Mouse (Mus musculus) myocyte (in vitro differentiated cells): Measurements from ENCODE around the gene Arnt2. TPM values are rescaled to one million over a fixed set of nuclear protein-coding genes. Genes with fewer than 3 reads are reported as not detected.
A peak's percentile ranks its signal among the peaks of the same experiment; 100 is the strongest.

Source experiments
- H3K27me3 ChIP-seq: one replicate; pipeline ENCODE4 v1.6.1; 2011; ENCODE audit not compliant: control insufficient read depth, insufficient read depth, insufficient read length
- H3K36me3 ChIP-seq: one replicate; pipeline ENCODE4 v1.6.1; 2011; ENCODE audit not compliant: control insufficient read depth, insufficient read depth
- H3K4me2 ChIP-seq: one replicate; pipeline ENCODE4 v1.6.1; 2011; ENCODE audit warnings: low read depth, control low read depth
- H3K4me3 ChIP-seq: one replicate; pipeline ENCODE4 v1.5.1; 2011; ENCODE audit warnings: mild to moderate bottlenecking, control low read depth, moderate library complexity
- H3K79me2 ChIP-seq: one replicate; pipeline ENCODE4 v1.6.1; 2011; ENCODE audit not compliant: control insufficient read depth, insufficient read depth
- H3ac ChIP-seq: one replicate; pipeline ENCODE4 v1.6.1; 2011; ENCODE audit not compliant: control insufficient read depth, insufficient read length
- CEBPB ChIP-seq: IDR thresholded peaks from 2 replicates; pipeline ENCODE4 v1.6.1; 2011; ENCODE audit warnings: mild to moderate bottlenecking, moderate library complexity; ENCODE audit not compliant: poor library complexity, insufficient read depth, severe bottlenecking
- E2F4 ChIP-seq: IDR thresholded peaks from one replicate; pipeline ENCODE4 v1.6.1; 2011; ENCODE audit warnings: mild to moderate bottlenecking, control low read depth, moderate library complexity; ENCODE audit not compliant: insufficient read depth
- MAX ChIP-seq: IDR thresholded peaks from one replicate; pipeline ENCODE4 v1.6.1; 2011; ENCODE audit warnings: low read depth, mild to moderate bottlenecking, control low read depth
- MYOD1 ChIP-seq, 3 experiments: IDR thresholded peaks; one replicate each; pipeline ENCODE4 v1.6.1; 2011; ENCODE audit warnings: control low read depth in 2 of 3, low read depth in 2 of 3, mild to moderate bottlenecking in 2 of 3, moderate library complexity in 1 of 3; ENCODE audit not compliant: insufficient read length in 2 of 3, control insufficient read depth in 1 of 3
- MYOG ChIP-seq, 3 experiments: IDR thresholded peaks; one replicate each; pipeline ENCODE4 v1.6.1; 2011; ENCODE audit warnings: control low read depth in 2 of 3, low read depth in 2 of 3, mild to moderate bottlenecking in 2 of 3; ENCODE audit not compliant: insufficient read length in 2 of 3, control insufficient read depth in 1 of 3, insufficient read depth in 1 of 3
- POLR2A ChIP-seq: IDR thresholded peaks from one replicate; pipeline ENCODE4 v1.6.1; 2011; ENCODE audit warnings: low read depth, mild to moderate bottlenecking, control low read depth, moderate library complexity; ENCODE audit not compliant: insufficient read length
- POLR2AphosphoS2 ChIP-seq: IDR thresholded peaks from one replicate; pipeline ENCODE4 v1.6.1; 2011; ENCODE audit warnings: low read depth, control low read depth; ENCODE audit not compliant: insufficient read length
- REST ChIP-seq: IDR thresholded peaks from one replicate; pipeline ENCODE4 v1.6.1; 2011; ENCODE audit warnings: mild to moderate bottlenecking, control low read depth, moderate library complexity; ENCODE audit not compliant: insufficient read depth, insufficient read length
- SRF ChIP-seq: IDR thresholded peaks from one replicate; pipeline ENCODE4 v1.6.1; 2011; ENCODE audit warnings: low read depth; ENCODE audit not compliant: control insufficient read depth, insufficient read length
- TCF12 ChIP-seq: IDR thresholded peaks from one replicate; pipeline ENCODE4 v1.6.1; 2011; ENCODE audit warnings: mild to moderate bottlenecking, control low read depth; ENCODE audit not compliant: poor library complexity, insufficient read depth, severe bottlenecking
- TCF3 ChIP-seq: IDR thresholded peaks from one replicate; pipeline ENCODE4 v1.6.1; 2011; ENCODE audit warnings: low read depth, control low read depth; ENCODE audit not compliant: insufficient read length
- USF1 ChIP-seq: IDR thresholded peaks from one replicate; pipeline ENCODE4 v1.6.1; 2011; ENCODE audit warnings: low read depth, mild to moderate bottlenecking, control low read depth, moderate library complexity
- polyA plus RNA-seq: library from polyadenylated mRNA; unstranded; fragments of >200 nt; fragmentation: generic; extraction: Trizol; gene quantifications from one replicate; pipeline ENCODE4 v1.2.1, GENCODE M21; 2012; ENCODE audit warnings: missing spikeins

The Arnt2 gene
- polyA plus RNA-seq, 1 experiment: 1.00 TPM

GRCm38 (mm10) chr7:84282231-84282630 is 127.7 kb downstream of the Arnt2 start:
- no peak overlapping the region for H3ac ChIP-seq
- TF ChIP-seq USF1: no peak
- TF ChIP-seq CEBPB: no peak
- TF ChIP-seq MYOG (IDR thresholded peaks at IDR 0.05; ENCODE audit: control insufficient read depth in 1 of 3, insufficient read depth in 1 of 3, insufficient read length in 2 of 3, low read depth in 2 of 3): no peak
- no peak for TF ChIP-seq REST
- no peak for TF ChIP-seq MAX
- no peak for TF ChIP-seq TCF3
- no peak for TF ChIP-seq E2F4
- no peak for TF ChIP-seq POLR2A
- TF ChIP-seq SRF: no peak
- no peak for TF ChIP-seq TCF12
- no peak for TF ChIP-seq MYOD1 (IDR thresholded peaks at IDR 0.05; ENCODE audit: control insufficient read depth in 1 of 3, insufficient read length in 2 of 3, low read depth in 2 of 3)
- no peaks in the 10 kb centered on the region for H3K36me3 ChIP-seq
- no peaks in the 10 kb centered on the region for H3K79me2 ChIP-seq
- no peak overlapping the region for H3K4me3 ChIP-seq
- no peaks in the 10 kb centered on the region for H3K27me3 ChIP-seq
- H3K4me2 ChIP-seq: no peak overlapping the region

- Histone ChIP-seq H3K36me3 (no peaks in the 10 kb centered on the region), H3K4me3 (no peak overlapping the region)
- no peak for TF ChIP-seq POLR2AphosphoS2
- TF ChIP-seq REST: no peak
- TF ChIP-seq MAX: no peak
- TF ChIP-seq E2F4: no peak
- peak in 1 of 3 experiments; percentile 3 for TF ChIP-seq MYOD1 (IDR thresholded peaks at IDR 0.05; ENCODE audit: control insufficient read depth in 1 of 3, insufficient read length in 2 of 3, low read depth in 2 of 3)
- no peak for TF ChIP-seq SRF
- TF ChIP-seq POLR2A: no peak
- no peak for TF ChIP-seq TCF3
- TF ChIP-seq MYOG (IDR thresholded peaks at IDR 0.05; ENCODE audit: control insufficient read depth in 1 of 3, insufficient read depth in 1 of 3, insufficient read length in 2 of 3, low read depth in 2 of 3): peak in 1 of 3 experiments; percentile 19
- no peak for TF ChIP-seq USF1
- TF ChIP-seq CEBPB: no peak
- no peak for TF ChIP-seq TCF12
These were observed 130.7 kb downstream of the Arnt2 start for GRCm38 (mm10) chr7:84279231-84279630.

GRCm38 (mm10) chr7:84275312-84275711 is 134.7 kb downstream of the Arnt2 start:
- H3K36me3 ChIP-seq: no peaks in the 10 kb centered on the region
- H3K79me2 ChIP-seq: no peaks in the 10 kb centered on the region
- H3K27me3 ChIP-seq: no peaks in the 10 kb centered on the region
- H3K4me2 ChIP-seq: no peak overlapping the region
- TF ChIP-seq MYOG (IDR thresholded peaks at IDR 0.05; ENCODE audit: control insufficient read depth in 1 of 3, insufficient read depth in 1 of 3, insufficient read length in 2 of 3, low read depth in 2 of 3) (no peak), POLR2AphosphoS2 (no peak), REST (no peak), USF1 (no peak), E2F4 (no peak), MAX (no peak), POLR2A (no peak), CEBPB (no peak), SRF (no peak), MYOD1 (IDR thresholded peaks at IDR 0.05; ENCODE audit: control insufficient read depth in 1 of 3, insufficient read length in 2 of 3, low read depth in 2 of 3) (no peak), TCF3 (no peak)
- H3K4me3 ChIP-seq: no peak overlapping the region
- H3ac ChIP-seq: no peak overlapping the region

More at GRCm38 (mm10) chr7:84279231-84279630, 130.7 kb downstream of the Arnt2 start:
- no peaks in the 10 kb centered on the region for H3K79me2 ChIP-seq
- H3K4me2 ChIP-seq: no peak overlapping the region
- no peaks in the 10 kb centered on the region for H3K27me3 ChIP-seq
- no peak overlapping the region for H3ac ChIP-seq

- Histone ChIP-seq H3K4me3 (no peak overlapping the region), H3ac (no peak overlapping the region), H3K36me3 (no peaks in the 10 kb centered on the region), H3K4me2 (no peak overlapping the region), H3K27me3 (no peaks in the 10 kb centered on the region), H3K79me2 (no peaks in the 10 kb centered on the region)
- TF ChIP-seq POLR2AphosphoS2 (no peak), TCF3 (no peak), MYOD1 (IDR thresholded peaks at IDR 0.05; ENCODE audit: control insufficient read depth in 1 of 3, insufficient read length in 2 of 3, low read depth in 2 of 3) (no peak), SRF (no peak), USF1 (no peak), TCF12 (no peak), E2F4 (no peak)
These were observed 136.0 kb downstream of the Arnt2 start for GRCm38 (mm10) chr7:84273930-84274329.

- Histone ChIP-seq H3K79me2 (no peaks in the 10 kb centered on the region), H3K36me3 (no peaks in the 10 kb centered on the region), H3K27me3 (no peaks in the 10 kb centered on the region), H3K4me2 (peak overlapping the region; percentile 20), H3K4me3 (no peak overlapping the region), H3ac (no peak overlapping the region)
- TF ChIP-seq MYOD1 (IDR thresholded peaks at IDR 0.05; ENCODE audit: control insufficient read depth in 1 of 3, insufficient read length in 2 of 3, low read depth in 2 of 3): no peak
- no peak for TF ChIP-seq TCF3
- no peak for TF ChIP-seq SRF
- no peak for TF ChIP-seq MYOG (IDR thresholded peaks at IDR 0.05; ENCODE audit: control insufficient read depth in 1 of 3, insufficient read depth in 1 of 3, insufficient read length in 2 of 3, low read depth in 2 of 3)
- no peak for TF ChIP-seq CEBPB
- TF ChIP-seq E2F4: no peak
- no peak for TF ChIP-seq USF1
- no peak for TF ChIP-seq POLR2AphosphoS2
- no peak for TF ChIP-seq REST
- TF ChIP-seq MAX: no peak
- no peak for TF ChIP-seq POLR2A
- TF ChIP-seq TCF12: no peak
These were observed 137.7 kb downstream of the Arnt2 start for GRCm38 (mm10) chr7:84272206-84272818.
